Mouse (Mus musculus): ENCODE data around the gene Nhsl2. TPM values are rescaled to one million over a fixed set of nuclear protein-coding genes. Genes with fewer than 3 reads are reported as not detected.
"Not testable (repeated sequence)": the region's sequence is repeated elsewhere in the genome, so short reads cannot be mapped to it uniquely, and the experiment has no call there.

Gene Nhsl2
- total RNA-seq, 2 experiments from 2014 or later, result 49.3 to 57.1 TPM

GRCm38 (mm10) chrX:102073605-102074325, 224.6 kb downstream of the Nhsl2 start:
- TF ChIP-seq CTCF (conservative IDR thresholded peaks at IDR 0.05), result no peak
- no peak overlapping the region for H3K4me3 ChIP-seq
- DNase-seq (ENCODE audit: low spot score in 2 of 2), result no peak
- H3K27ac ChIP-seq, result no peak overlapping the region

- Histone ChIP-seq H3K4me3 (no peak overlapping the region), H3K27ac (no peak overlapping the region)
- no peak for TF ChIP-seq CTCF (conservative IDR thresholded peaks at IDR 0.05)
- no peak for DNase-seq (ENCODE audit: low spot score in 2 of 2)
Measured at GRCm38 (mm10) chrX:102074435-102074834, 225.2 kb downstream of the Nhsl2 start.

- no peak for DNase-seq (ENCODE audit: low spot score in 2 of 2)
- no peak overlapping the region for H3K27ac ChIP-seq
- H3K4me3 ChIP-seq, result no peak overlapping the region
- no peak for TF ChIP-seq CTCF (conservative IDR thresholded peaks at IDR 0.05)
Measured at GRCm38 (mm10) chrX:102075158-102075557, 226.0 kb downstream of the Nhsl2 start.

GRCm38 (mm10) chrX:102076886-102077765, 227.9 kb downstream of the Nhsl2 start:
- peak; percentile 43 to 49 for DNase-seq (ENCODE audit: low spot score in 2 of 2)

GRCm38 (mm10) chrX:102081076-102081475, 231.9 kb downstream of the Nhsl2 start:
- no peak for TF ChIP-seq CTCF (conservative IDR thresholded peaks at IDR 0.05)
- Histone ChIP-seq H3K4me3 (no peak overlapping the region), H3K27ac (no peak overlapping the region; the same call in 1 of the 2 replicates)
- no peak for DNase-seq (ENCODE audit: low spot score in 2 of 2)

More at GRCm38 (mm10) chrX:102076886-102077765, 227.9 kb downstream of the Nhsl2 start:
- TF ChIP-seq CTCF (conservative IDR thresholded peaks at IDR 0.05), result no peak
- no peak overlapping the region for H3K27ac ChIP-seq
- H3K4me3 ChIP-seq, result no peak overlapping the region

- no peak for DNase-seq (ENCODE audit: low spot score in 2 of 2)
- no peak for TF ChIP-seq CTCF (conservative IDR thresholded peaks at IDR 0.05)
- H3K27ac ChIP-seq, result peak overlapping the region; percentile 48; the same call in 1 of the 2 replicates
- no peak overlapping the region for H3K4me3 ChIP-seq
Measured at GRCm38 (mm10) chrX:102081573-102082279, 232.5 kb downstream of the Nhsl2 start.

- H3K4me3 ChIP-seq, result no peak overlapping the region
Measured at GRCm38 (mm10) chrX:102082340-102082739, 233.2 kb downstream of the Nhsl2 start.

GRCm38 (mm10) chrX:102085798-102086443, 236.7 kb downstream of the Nhsl2 start:
- DNase-seq (ENCODE audit: low spot score in 2 of 2), result no peak
- Histone ChIP-seq H3K27ac (no peak overlapping the region), H3K4me3 (no peak overlapping the region)
- TF ChIP-seq CTCF (conservative IDR thresholded peaks at IDR 0.05), result no peak

More at GRCm38 (mm10) chrX:102082340-102082739, 233.2 kb downstream of the Nhsl2 start:
- peak overlapping the region; percentile 48; the same call in 1 of the 2 replicates for H3K27ac ChIP-seq
- no peak for DNase-seq (ENCODE audit: low spot score in 2 of 2)
- no peak for TF ChIP-seq CTCF (conservative IDR thresholded peaks at IDR 0.05)

- TF ChIP-seq CTCF (conservative IDR thresholded peaks at IDR 0.05), result no peak
- Histone ChIP-seq H3K27ac (no peak overlapping the region), H3K4me3 (no peak overlapping the region)
- DNase-seq (ENCODE audit: low spot score in 2 of 2), result no peak
Measured at GRCm38 (mm10) chrX:102090605-102091004, 241.4 kb downstream of the Nhsl2 start.

GRCm38 (mm10) chrX:102094381-102094904, 245.3 kb downstream of the Nhsl2 start:
- no peak for TF ChIP-seq CTCF (conservative IDR thresholded peaks at IDR 0.05)
- H3K27ac ChIP-seq, result no peak overlapping the region
- DNase-seq (ENCODE audit: low spot score in 2 of 2), result no peak

GRCm38 (mm10) chrX:102101886-102102285, 252.7 kb downstream of the Nhsl2 start:
- TF ChIP-seq CTCF (conservative IDR thresholded peaks at IDR 0.05), result no peak
- Histone ChIP-seq H3K4me3 (no peak overlapping the region), H3K27ac (no peak overlapping the region)
- no peak for DNase-seq (ENCODE audit: low spot score in 2 of 2)

More at GRCm38 (mm10) chrX:102094381-102094904, 245.3 kb downstream of the Nhsl2 start:
- H3K4me3 ChIP-seq, result no peak overlapping the region

- not testable (repeated sequence) for H3K4me3 ChIP-seq; H3K27ac ChIP-seq; DNase-seq (ENCODE audit: low spot score in 2 of 2)
Measured at GRCm38 (mm10) chrX:102103830-102104229, 254.6 kb downstream of the Nhsl2 start.

- not testable (repeated sequence) for H3K4me3 ChIP-seq; H3K27ac ChIP-seq; DNase-seq (ENCODE audit: low spot score in 2 of 2)
Measured at GRCm38 (mm10) chrX:102109349-102109748, 260.2 kb downstream of the Nhsl2 start.

Measured in layer of hippocampus, adult 2 months (tissue).